Mouse (Mus musculus) brain, embryonic 18.5 days (tissue): ENCODE results near the gene Stau1.

Source experiments
- DNase-seq: peaks from one replicate; pipeline ENCODE4 v3.0.0-alpha.2; 2012; ENCODE audit warnings: low read depth, low spot score

The Stau1 gene

GRCm38 (mm10) chr2:166990861-166991260 is 5.2 kb downstream of the Stau1 start:
- no peak for DNase-seq

- DNase-seq = no peak
These were observed 12.7 kb downstream of the Stau1 start for GRCm38 (mm10) chr2:166983351-166983894.

- DNase-seq = no peak
These were observed 15.9 kb downstream of the Stau1 start for GRCm38 (mm10) chr2:166980161-166980560.

GRCm38 (mm10) chr2:166977490-166977889 is 18.6 kb downstream of the Stau1 start:
- no peak for DNase-seq

- DNase-seq = no peak
These were observed 19.7 kb downstream of the Stau1 start for GRCm38 (mm10) chr2:166976356-166976755.

GRCm38 (mm10) chr2:166974177-166974872 is 21.8 kb downstream of the Stau1 start:
- DNase-seq = no peak

- no peak for DNase-seq
These were observed 22.9 kb downstream of the Stau1 start for GRCm38 (mm10) chr2:166973153-166973552.

GRCm38 (mm10) chr2:166964773-166965172 is 31.3 kb downstream of the Stau1 start:
- no peak for DNase-seq

- no peak for DNase-seq
These were observed 32.8 kb downstream of the Stau1 start for GRCm38 (mm10) chr2:166963257-166963656.

GRCm38 (mm10) chr2:166960648-166961330 is 35.3 kb downstream of the Stau1 start:
- DNase-seq = no peak

- DNase-seq = no peak
These were observed 39.3 kb downstream of the Stau1 start for GRCm38 (mm10) chr2:166956805-166957204.

GRCm38 (mm10) chr2:166952151-166952550 is 43.9 kb downstream of the Stau1 start:
- DNase-seq = no peak

- DNase-seq = peak; percentile 24
These were observed 45.0 kb downstream of the Stau1 start for GRCm38 (mm10) chr2:166950853-166951648.

- DNase-seq = no peak
These were observed 47.2 kb downstream of the Stau1 start for GRCm38 (mm10) chr2:166948936-166949335.

GRCm38 (mm10) chr2:166948246-166948645 is 47.9 kb downstream of the Stau1 start:
- no peak for DNase-seq

- DNase-seq = no peak
These were observed 50.6 kb downstream of the Stau1 start for GRCm38 (mm10) chr2:166945456-166945855.

- no peak for DNase-seq
These were observed 51.8 kb downstream of the Stau1 start for GRCm38 (mm10) chr2:166944346-166944745.

GRCm38 (mm10) chr2:166943146-166943545 is 53.0 kb downstream of the Stau1 start:
- no peak for DNase-seq

GRCm38 (mm10) chr2:166936166-166936565 is 59.9 kb downstream of the Stau1 start:
- DNase-seq = no peak

- DNase-seq = no peak
These were observed 60.5 kb downstream of the Stau1 start for GRCm38 (mm10) chr2:166935582-166935981.

GRCm38 (mm10) chr2:166934416-166934815 is 61.7 kb downstream of the Stau1 start:
- no peak for DNase-seq

GRCm38 (mm10) chr2:166933943-166934342 is 62.2 kb downstream of the Stau1 start:
- no peak for DNase-seq
